Mouse (Mus musculus) liver, embryonic 14.5 days (tissue): ENCODE measurements around the gene Cog6.

Experiments
- CTCF ChIP-seq: IDR thresholded peaks from 2 replicates; pipeline ENCODE4 v1.5.1; 2016; ENCODE audit warnings: antibody characterized with exemption, low read depth, control low read depth
- EP300 ChIP-seq: IDR thresholded peaks from 2 replicates; pipeline ENCODE4 v1.6.1; 2016; ENCODE audit warnings: antibody characterized with exemption, low read depth

- TF ChIP-seq CTCF = no peak
- TF ChIP-seq EP300 = no peak
These were observed 19.7 kb downstream of the Cog6 start for GRCm38 (mm10) chr3:52997381-52997780.
